Mouse (Mus musculus): ENCODE data around the gene Adgb.

Adgb gene

GRCm38 (mm10) chr10:10343930-10344329 lies 128.2 kb downstream of the Adgb start:
- no peak for DNase-seq

- no peak for DNase-seq
Measured at GRCm38 (mm10) chr10:10325560-10325959, 146.6 kb downstream of the Adgb start.

- DNase-seq, result no peak
Measured at GRCm38 (mm10) chr10:10322961-10323360, 149.2 kb downstream of the Adgb start.

GRCm38 (mm10) chr10:10321119-10321781 lies 150.9 kb downstream of the Adgb start:
- peak; percentile 44 for DNase-seq

- no peak for DNase-seq
Measured at GRCm38 (mm10) chr10:10320364-10321083, 151.6 kb downstream of the Adgb start.

- DNase-seq, result no peak
Measured at GRCm38 (mm10) chr10:10318086-10318485, 154.0 kb downstream of the Adgb start.

GRCm38 (mm10) chr10:10315631-10316030 lies 156.5 kb downstream of the Adgb start:
- DNase-seq, result no peak

- no peak for DNase-seq
Measured at GRCm38 (mm10) chr10:10314521-10314920, 157.6 kb downstream of the Adgb start.

GRCm38 (mm10) chr10:10309877-10310426 lies 162.2 kb downstream of the Adgb start:
- DNase-seq, result no peak

- no peak for DNase-seq
Measured at GRCm38 (mm10) chr10:10309056-10309455, 163.1 kb downstream of the Adgb start.

GRCm38 (mm10) chr10:10307384-10307783 lies 164.7 kb downstream of the Adgb start:
- no peak for DNase-seq

GRCm38 (mm10) chr10:10304370-10304769 lies 167.8 kb downstream of the Adgb start:
- DNase-seq, result no peak

GRCm38 (mm10) chr10:10301692-10302091 lies 170.4 kb downstream of the Adgb start:
- DNase-seq, result no peak

GRCm38 (mm10) chr10:10300915-10301439 lies 171.1 kb downstream of the Adgb start:
- DNase-seq, result no peak

- no peak for DNase-seq
Measured at GRCm38 (mm10) chr10:10299987-10300386, 172.1 kb downstream of the Adgb start.

GRCm38 (mm10) chr10:10287221-10287867 lies 184.8 kb downstream of the Adgb start:
- DNase-seq, result no peak
